Mouse (Mus musculus): Measurements from ENCODE around the gene Tmprss6.

The Tmprss6 gene

GRCm38 (mm10) chr15:78468379-78468937, at the start of gene Tmprss6:
Gene Tmprss6 (minus strand): TSS chr15:78468634.
- in situ Hi-C loops (cut with MboI; ENCODE audit: unreplicated experiment in 2 of 2), result no loop called here

DNA sequence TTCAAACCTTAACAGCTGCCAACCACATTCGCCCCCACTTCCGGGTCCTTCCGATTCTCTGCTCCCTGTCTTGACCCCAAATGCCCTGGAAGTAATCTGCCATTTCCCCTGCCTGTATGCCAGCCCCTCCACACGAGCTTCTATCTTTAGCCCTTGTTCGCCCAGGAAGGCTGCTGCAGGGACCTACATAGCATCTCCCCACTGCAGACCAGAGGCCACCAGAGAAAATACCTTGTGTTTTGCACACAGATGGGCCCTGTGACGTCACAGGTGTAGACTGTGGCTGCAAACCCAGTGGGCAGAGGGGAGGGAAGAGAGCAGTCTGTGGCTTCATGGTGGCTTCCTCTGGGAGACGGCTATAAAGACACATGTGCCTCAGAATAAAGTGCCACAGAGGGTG, 49.8 kb upstream of the Tmprss6 start:
- in situ Hi-C loops (cut with MboI; ENCODE audit: unreplicated experiment in 2 of 2), result no loop called here

DNA sequence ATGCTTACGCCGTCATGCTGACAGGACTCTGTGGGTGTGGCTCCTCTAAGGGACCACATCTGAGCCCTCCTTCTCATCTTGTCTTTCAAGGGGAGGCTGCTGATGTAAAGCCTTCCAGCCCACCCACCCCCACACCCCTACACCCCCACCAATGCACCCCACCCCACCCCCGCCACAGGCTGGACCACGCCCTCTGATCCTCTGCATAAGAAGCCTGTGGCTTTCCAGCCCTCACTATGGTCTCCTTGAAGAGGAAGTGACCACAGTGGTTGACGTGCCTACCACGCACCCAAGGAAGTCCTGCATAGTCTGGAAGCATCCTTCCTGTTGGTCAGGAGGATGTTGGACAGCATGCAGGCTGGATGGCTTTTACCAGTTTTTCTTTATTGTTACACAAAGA, 47.3 kb upstream of the Tmprss6 start:
- in situ Hi-C loops (cut with MboI; ENCODE audit: unreplicated experiment in 2 of 2), result no loop called here

- in situ Hi-C loops (cut with MboI; ENCODE audit: unreplicated experiment in 2 of 2), result no loop called here
These were observed 46.1 kb upstream of the Tmprss6 start for GRCm38 (mm10) chr15:78514393-78515146.

DNA sequence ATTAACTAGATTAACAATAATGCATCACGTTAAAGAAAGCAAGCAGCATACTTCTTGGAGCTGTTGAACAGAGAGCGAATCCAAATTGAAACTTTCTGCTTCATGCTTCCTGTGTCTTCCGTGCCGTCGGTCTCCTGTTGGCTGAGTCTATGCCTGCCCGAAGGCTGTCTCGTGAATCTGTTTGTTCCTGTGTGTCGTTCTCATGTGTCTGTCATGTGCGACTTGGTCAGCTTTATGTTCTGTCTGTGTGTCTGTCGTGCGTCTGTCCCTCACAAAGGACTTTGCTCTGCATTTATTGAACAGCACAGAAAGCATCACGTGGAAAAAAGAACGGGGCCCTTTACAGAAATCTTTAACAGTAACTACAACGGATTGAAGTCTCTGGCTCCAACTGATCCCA, 44.6 kb upstream of the Tmprss6 start:
- in situ Hi-C loops (cut with MboI; ENCODE audit: unreplicated experiment in 2 of 2), result no loop called here

DNA sequence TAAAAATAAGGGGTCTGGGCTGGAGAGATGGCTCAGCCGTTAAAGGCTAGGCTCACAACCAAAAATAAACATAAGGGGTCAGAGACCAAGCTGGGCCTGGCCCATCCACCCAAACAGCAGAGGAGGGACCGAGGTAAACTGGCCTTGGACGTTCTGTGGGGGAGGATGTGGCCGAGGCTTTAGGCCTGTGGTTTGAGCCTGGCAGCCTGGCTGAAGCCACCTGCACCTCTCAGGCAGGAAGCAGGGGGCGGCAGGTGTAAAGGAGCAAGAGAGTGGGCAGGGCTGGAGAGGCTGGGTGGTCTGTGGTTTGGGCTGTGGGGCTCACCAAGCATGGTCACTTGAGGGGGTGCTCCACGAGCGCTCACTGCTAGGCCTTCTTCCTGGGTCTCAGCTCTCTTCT, 43.5 kb upstream of the Tmprss6 start:
- in situ Hi-C loops (cut with MboI; ENCODE audit: unreplicated experiment in 2 of 2), result no loop called here

GRCm38 (mm10) chr15:78510736-78511135, 42.3 kb upstream of the Tmprss6 start:
- in situ Hi-C loops (cut with MboI; ENCODE audit: unreplicated experiment in 2 of 2), result no loop called here

GRCm38 (mm10) chr15:78510121-78510576, 41.7 kb upstream of the Tmprss6 start:
- in situ Hi-C loops (cut with MboI; ENCODE audit: unreplicated experiment in 2 of 2), result no loop called here

DNA sequence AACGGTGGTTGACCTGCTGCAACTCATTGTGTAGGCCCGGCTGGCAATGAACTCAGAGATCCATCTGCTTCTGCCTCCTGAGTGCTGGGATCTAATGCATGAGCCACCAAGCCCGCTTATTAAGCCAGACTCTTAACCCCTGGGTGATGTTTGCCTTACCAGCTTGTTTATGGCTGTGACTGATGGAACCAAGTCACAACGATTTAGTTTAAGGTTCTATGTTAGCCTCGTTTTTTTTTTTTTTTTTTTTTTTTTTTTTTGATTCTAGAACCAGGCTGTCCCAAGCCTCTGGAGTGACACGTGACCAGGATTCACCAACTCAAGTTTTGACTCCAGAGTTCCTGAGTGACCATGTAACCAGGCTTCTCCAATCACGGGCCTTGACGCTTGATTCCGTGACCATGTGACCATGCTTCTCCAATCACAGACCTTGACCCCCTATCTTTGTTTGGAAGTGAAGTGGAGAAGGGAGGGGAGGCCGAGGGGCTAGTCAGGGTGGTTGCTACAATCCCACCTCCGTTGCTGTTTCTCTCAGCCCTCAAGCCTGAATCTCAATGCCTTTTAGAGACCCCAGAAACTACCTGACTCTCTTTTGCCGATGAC, 41.0 kb upstream of the Tmprss6 start:
- in situ Hi-C loops (cut with MboI; ENCODE audit: unreplicated experiment in 2 of 2), result no loop called here

- in situ Hi-C loops (cut with MboI; ENCODE audit: unreplicated experiment in 2 of 2), result no loop called here
These were observed 40.0 kb upstream of the Tmprss6 start for GRCm38 (mm10) chr15:78508443-78508842.

GRCm38 (mm10) chr15:78505541-78505940, 37.1 kb upstream of the Tmprss6 start:
- in situ Hi-C loops (cut with MboI; ENCODE audit: unreplicated experiment in 2 of 2), result no loop called here

DNA sequence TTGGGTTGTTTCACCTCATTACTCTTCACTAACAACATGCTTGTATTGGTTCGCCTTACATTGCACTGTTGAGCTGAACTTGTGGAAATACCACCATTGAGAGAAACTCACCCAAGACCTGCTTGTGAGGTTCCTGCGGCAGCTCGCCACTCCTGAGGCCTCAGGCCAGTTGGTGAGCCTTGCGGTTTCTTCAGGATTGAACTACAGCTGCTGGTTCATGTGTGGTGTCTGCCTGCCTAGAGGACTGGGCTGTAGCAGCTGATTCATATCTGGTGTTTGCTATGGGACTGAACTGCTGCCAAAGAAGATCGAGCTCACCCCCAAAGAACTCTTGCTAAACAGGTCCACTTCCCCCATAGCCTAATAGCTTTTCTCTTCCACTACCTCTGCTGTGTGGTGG, 36.4 kb upstream of the Tmprss6 start:
- in situ Hi-C loops (cut with MboI; ENCODE audit: unreplicated experiment in 2 of 2), result no loop called here

GRCm38 (mm10) chr15:78504013-78504412, 35.6 kb upstream of the Tmprss6 start:
- in situ Hi-C loops (cut with MboI; ENCODE audit: unreplicated experiment in 2 of 2), result no loop called here

GRCm38 (mm10) chr15:78502437-78503132, 34.2 kb upstream of the Tmprss6 start:
- in situ Hi-C loops (cut with MboI; ENCODE audit: unreplicated experiment in 2 of 2), result no loop called here

DNA sequence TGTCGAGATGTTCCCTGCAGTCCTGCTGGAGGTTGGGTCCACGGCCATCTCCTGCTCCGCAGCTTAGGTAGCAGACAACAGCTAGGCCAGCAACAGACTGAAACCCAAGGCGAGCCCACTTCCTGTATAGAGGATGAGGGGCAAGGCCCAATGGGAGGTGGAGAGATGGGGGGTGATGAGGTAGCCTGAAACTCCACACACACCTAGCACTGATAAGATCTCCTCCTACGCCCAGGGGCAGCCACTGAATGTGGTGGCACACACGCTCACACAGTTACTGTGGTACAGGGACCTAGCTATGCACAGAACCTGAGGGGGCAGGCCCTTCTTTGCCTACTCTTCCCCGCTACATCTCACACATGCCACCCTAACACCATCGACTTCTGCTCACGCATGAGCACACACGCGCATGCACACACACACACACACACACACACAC, 26.6 kb upstream of the Tmprss6 start, which contains the start of gene Il2rb:
Il2rb (minus strand) TSS at position 304 of the 439 bp plus-strand sequence.
- in situ Hi-C loops (cut with MboI; ENCODE audit: unreplicated experiment in 2 of 2), result no loop called here

DNA sequence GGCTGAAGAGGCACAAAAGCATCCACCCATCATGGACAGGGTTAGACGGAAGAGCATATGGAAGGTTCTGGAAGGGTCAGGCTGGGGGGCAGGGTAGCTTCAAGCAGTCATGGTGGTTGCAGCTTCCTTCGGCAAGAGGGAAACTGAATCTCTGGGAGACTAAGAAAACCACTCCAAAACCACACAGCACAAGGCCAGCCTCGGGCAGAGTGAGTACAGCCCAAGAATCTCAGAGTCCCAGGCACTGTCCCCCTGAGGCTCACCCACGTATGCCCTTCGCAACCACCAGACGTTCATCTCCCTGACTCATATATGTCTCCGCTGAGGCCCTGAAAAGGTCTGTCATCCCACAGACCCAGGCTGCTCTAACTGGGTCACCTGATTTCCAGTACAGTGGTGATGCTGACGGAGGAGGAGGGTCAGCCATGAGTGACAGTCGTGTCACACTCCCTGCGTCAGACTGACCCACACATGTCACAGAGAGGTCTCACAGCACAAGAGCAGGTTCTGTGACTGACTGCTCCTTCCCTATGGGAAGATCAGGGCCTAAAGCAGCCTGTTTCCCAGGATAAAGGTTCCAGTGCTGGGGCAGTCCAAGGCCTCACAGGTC, 25.1 kb upstream of the Tmprss6 start:
- in situ Hi-C loops (cut with MboI; ENCODE audit: unreplicated experiment in 2 of 2), result no loop called here

DNA sequence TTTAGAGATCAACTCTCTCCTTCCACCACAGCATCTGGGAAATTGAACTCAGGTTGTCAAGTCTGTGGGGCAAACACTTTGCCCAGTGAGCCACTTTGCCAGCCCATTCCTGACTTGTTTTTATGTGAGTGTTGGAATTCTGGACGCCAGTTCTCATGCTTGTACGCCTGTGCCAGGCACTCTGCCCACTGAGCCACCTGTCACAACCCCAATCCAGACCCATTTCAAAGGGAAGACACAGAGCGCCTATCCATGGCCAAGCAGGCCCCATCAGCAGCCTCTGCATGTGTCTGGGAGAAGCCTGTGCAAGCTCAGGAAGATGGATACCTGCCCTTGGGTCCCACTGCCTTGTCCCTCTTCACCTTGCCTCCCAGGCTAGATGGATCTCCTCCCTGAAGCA, 22.9 kb upstream of the Tmprss6 start:
- in situ Hi-C loops (cut with MboI; ENCODE audit: unreplicated experiment in 2 of 2), result no loop called here

DNA sequence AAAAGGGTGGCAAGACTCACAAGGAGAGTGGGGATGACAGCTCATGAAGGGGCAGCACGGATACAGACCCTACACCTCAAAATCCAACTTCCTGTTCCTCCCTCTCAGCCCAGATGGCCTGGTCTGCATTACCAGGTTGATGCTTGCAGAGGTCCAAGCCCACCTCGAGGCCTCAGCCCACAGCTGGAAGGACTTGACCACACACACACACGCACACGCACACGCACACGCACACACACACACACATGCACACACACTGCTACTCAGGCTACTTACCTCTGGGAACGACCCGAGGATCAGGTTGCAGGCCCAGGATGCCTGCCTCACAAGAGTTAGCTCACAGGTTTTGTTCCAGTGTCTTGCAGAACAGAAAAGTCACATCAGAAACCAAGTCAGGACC, 21.5 kb upstream of the Tmprss6 start:
- in situ Hi-C loops (cut with MboI; ENCODE audit: unreplicated experiment in 2 of 2), result no loop called here

- in situ Hi-C loops (cut with MboI; ENCODE audit: unreplicated experiment in 2 of 2), result no loop called here
These were observed 20.8 kb upstream of the Tmprss6 start for GRCm38 (mm10) chr15:78489248-78489647.

DNA sequence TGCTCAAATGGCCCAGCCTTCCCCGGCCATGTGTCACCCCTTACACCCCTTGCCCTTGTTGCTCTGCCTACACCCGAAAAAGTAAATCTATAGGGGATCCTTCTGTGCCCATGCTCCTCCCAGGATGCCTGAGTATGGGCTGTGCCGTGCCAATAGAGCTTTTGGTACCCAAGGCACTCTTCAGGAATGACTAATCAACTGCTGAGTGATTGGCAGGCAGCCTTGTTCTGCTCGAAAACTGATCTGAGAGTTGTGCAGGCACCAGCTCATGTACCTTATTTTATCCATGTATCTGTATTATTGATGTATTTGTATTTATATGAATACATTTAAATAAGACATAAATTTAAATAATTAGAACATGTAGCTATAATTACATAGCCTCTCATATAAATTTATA, 18.6 kb upstream of the Tmprss6 start:
- in situ Hi-C loops (cut with MboI; ENCODE audit: unreplicated experiment in 2 of 2), result no loop called here

DNA sequence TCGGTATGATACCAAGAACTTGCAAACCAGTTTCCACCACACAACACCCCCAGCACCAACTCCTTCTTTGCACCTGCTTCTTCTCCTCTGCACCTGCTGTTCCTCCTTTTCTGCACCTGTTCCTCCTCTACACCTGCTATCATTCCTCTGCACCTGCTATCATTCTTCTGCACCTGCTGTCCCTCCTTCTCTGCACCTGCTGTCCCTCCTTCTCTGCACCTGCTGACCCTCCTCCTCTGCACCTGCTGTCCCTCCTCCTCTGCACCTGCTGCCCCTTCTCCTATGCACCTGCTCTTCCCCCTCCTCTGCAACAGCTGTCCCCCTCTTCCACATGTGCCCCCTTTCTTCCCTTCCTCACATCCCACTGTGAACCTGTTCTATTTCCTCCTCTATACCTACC, 18.1 kb upstream of the Tmprss6 start:
- in situ Hi-C loops (cut with MboI; ENCODE audit: unreplicated experiment in 2 of 2), result no loop called here

Measured in v-Abl transformed pro-B cells (cell line).